Mouse (Mus musculus) liver, embryonic 13.5 days (tissue): ENCODE results near the gene Npvf. TPM values are rescaled to one million over a fixed set of nuclear protein-coding genes. Genes with fewer than 3 reads are reported as not detected.
A peak's percentile ranks its signal among the peaks of the same experiment; 100 is the strongest.
"Not testable (repeated sequence)": the region's sequence is repeated elsewhere in the genome, so short reads cannot be mapped to it uniquely, and the experiment has no call there.

ENCODE experiments used
- ATAC-seq: fragments of 200-750 bp; cut with Nextera tagmentation; 2 replicates; pipeline ENCODE4 v1.8.0; 2017; ENCODE audit warnings: low read depth, mild to moderate bottlenecking, moderate number of reproducible peaks, moderate library complexity
- DNase-seq: peaks from one replicate; pipeline ENCODE4 v3.0.0; 2022
- H3K27ac ChIP-seq: fragments of 300-500 bp; sonication (generic); 2 replicates; pipeline ENCODE4 v1.5.1; 2015; ENCODE audit warnings: moderate library complexity, mild to moderate bottlenecking, inconsistent platforms
- H3K27me3 ChIP-seq: fragments of 300-500 bp; sonication (generic); 2 replicates; pipeline ENCODE4 v1.6.1; 2015; ENCODE audit warnings: mild to moderate bottlenecking, inconsistent platforms
- H3K36me3 ChIP-seq: fragments of 300-500 bp; sonication (generic); 2 replicates; pipeline ENCODE4 v1.6.1; 2015; ENCODE audit warnings: mild to moderate bottlenecking, inconsistent platforms
- H3K4me1 ChIP-seq: fragments of 300-500 bp; sonication (generic); replicated peaks from 2 replicates; pipeline ENCODE4 v1.6.1; 2015; ENCODE audit warnings: inconsistent platforms
- H3K4me2 ChIP-seq: fragments of 300-500 bp; sonication (generic); 2 replicates; pipeline ENCODE4 v1.6.1; 2015; ENCODE audit warnings: inconsistent platforms, mild to moderate bottlenecking, moderate library complexity
- H3K4me3 ChIP-seq: fragments of 300-500 bp; sonication (generic); replicated peaks from 2 replicates; pipeline ENCODE4 v1.5.1; 2015; ENCODE audit warnings: mild to moderate bottlenecking, inconsistent platforms
- H3K9ac ChIP-seq: fragments of 300-500 bp; sonication (generic); 2 replicates; pipeline ENCODE4 v1.6.1; 2015; ENCODE audit warnings: mild to moderate bottlenecking, inconsistent platforms
- H3K9me3 ChIP-seq: fragments of 300-500 bp; sonication (generic); replicated peaks from 2 replicates; pipeline ENCODE4 v1.6.1; 2016; ENCODE audit warnings: inconsistent platforms
- WGBS: fragments of 180-500 bp; shearing (Covaris S2); methylation state at CpG from one replicate; pipeline ENCODE4 v1.1.7; 2015; ENCODE audit not compliant: insufficient replicate concordance; 5-methylcytosine and 5-hydroxymethylcytosine counted together
- polyA plus RNA-seq: library from polyadenylated mRNA; unstranded; fragments of >200 nt; fragmentation: Nextera tagmentation; extraction: Ambion mirVana; gene quantifications from 2 replicates; pipeline ENCODE4 v1.2.1, GENCODE M21; 2015

The Npvf gene
- polyA plus RNA-seq, 1 experiment from 2014 or later = not detected

GRCm38 (mm10) chr6:50626170-50626569 is 28.1 kb downstream of the Npvf start:
- not testable (repeated sequence) for H3K36me3 ChIP-seq, H3K4me2 ChIP-seq, ATAC-seq, H3K4me3 ChIP-seq, DNase-seq, H3K9ac ChIP-seq, H3K9me3 ChIP-seq, H3K27me3 ChIP-seq, H3K27ac ChIP-seq, H3K4me1 ChIP-seq
- WGBS = 58% methylated on average over 2 of the region's 2 CpGs

- not testable (repeated sequence) for H3K4me2 ChIP-seq, H3K27me3 ChIP-seq, ATAC-seq, H3K4me3 ChIP-seq, H3K36me3 ChIP-seq, H3K9ac ChIP-seq, H3K9me3 ChIP-seq, H3K4me1 ChIP-seq, H3K27ac ChIP-seq, DNase-seq
- 56% methylated on average over 1 of the region's 1 CpGs for WGBS
These were observed 36.0 kb downstream of the Npvf start for GRCm38 (mm10) chr6:50618273-50618672.

- WGBS = 17% methylated on average over 4 of the region's 4 CpGs
These were observed 52.6 kb downstream of the Npvf start for GRCm38 (mm10) chr6:50601620-50602019.

More at GRCm38 (mm10) chr6:50601620-50602019, 52.6 kb downstream of the Npvf start:
- H3K9ac ChIP-seq = no peak overlapping the region
- H3K27ac ChIP-seq = no peak overlapping the region
- 0 out of 2 replicates have a peak, but pooled peaks cover 3% of the 10 kb centered on the region for H3K27me3 ChIP-seq
- H3K4me2 ChIP-seq = no peak overlapping the region
- no peak for ATAC-seq
- H3K36me3 ChIP-seq = no peaks in the 10 kb centered on the region
- no peak overlapping the region for H3K4me3 ChIP-seq
- DNase-seq = peak; percentile 57
- peaks cover 3% of the 10 kb centered on the region; the same call in 1 of the 2 replicates for H3K4me1 ChIP-seq
- no peaks in the 10 kb centered on the region for H3K9me3 ChIP-seq

Other genes starting within 250 kb of the Npvf start
- gene Osbpl3, start 198.2 kb downstream of the Npvf start, polyA plus RNA-seq = 0.70 and 1.6 TPM in 2 replicates
- gene Cycs, start 87.9 kb downstream of the Npvf start, polyA plus RNA-seq = 59.1 and 66.7 TPM in 2 replicates
- 0.10 and 0.14 TPM in 2 replicates for gene 4921507P07Rik, start 57.8 kb downstream of the Npvf start, polyA plus RNA-seq